In genomic region chr1:138963161-138963867, GRCm38 (mm10) we compare ENCODE assay signal across 7 mouse cellular contexts. TPM values are rescaled to one million over a fixed set of nuclear protein-coding genes. Genes with fewer than 3 reads are reported as not detected.
DNase-seq lines count a peak whose midpoint lies in the region; ATAC-seq lines count a peak whose summit lies in the region.

Dennd1b (plus strand) TSS chr1:138963435.

- H3K27ac ChIP-seq in limb, embryonic 10.5 days: peak within 1 kb of the TSS; percentile 98
- peak within 1 kb of the TSS; percentile 78 for H3K27ac ChIP-seq in midbrain, embryonic 11.5 days (ENCODE audit: low read depth, low read length)

- no peaks in the 10 kb centered on the region for H3K27me3 ChIP-seq in limb, embryonic 10.5 days (ENCODE audit: low read depth, poor library complexity, severe bottlenecking)
- no peaks in the 10 kb centered on the region for H3K27me3 ChIP-seq in midbrain, embryonic 11.5 days (ENCODE audit: control insufficient read depth, insufficient read depth, low read length)

- peak within 1 kb of the TSS; percentile 87 for H3K4me3 ChIP-seq in limb, embryonic 10.5 days
- peak within 1 kb of the TSS; percentile 90 for H3K4me3 ChIP-seq in midbrain, embryonic 11.5 days (ENCODE audit: low read depth, low read length)

- ATAC-seq in midbrain, embryonic 11.5 days (ENCODE audit: low FRiP score): peak; percentile 84

- H3K36me3 ChIP-seq in limb, embryonic 10.5 days: peaks cover 13% of the 10 kb centered on the region
- no peaks in the 10 kb centered on the region; the same call in 1 of the 2 replicates for H3K36me3 ChIP-seq in midbrain, embryonic 11.5 days (ENCODE audit: control insufficient read depth, insufficient read depth, low read length)

- H3K4me1 ChIP-seq in limb, embryonic 10.5 days: peaks cover 23% of the 10 kb centered on the region
- peaks cover 4% of the 10 kb centered on the region; the same call in 1 of the 2 replicates for H3K4me1 ChIP-seq in midbrain, embryonic 11.5 days (ENCODE audit: control insufficient read depth, insufficient read depth, low read length)

- DNase-seq in adrenal gland, adult 8-10 months: peak; percentile 49
- peak; percentile 71 for DNase-seq in embryo, embryonic 9.5 days (ENCODE audit: extremely low spot score)
- DNase-seq in heart, adult 11 months: peak; percentile 98
- peak; percentile 81 for DNase-seq in kidney, adult 11 months
- peak; percentile 79 for DNase-seq in limb, embryonic 10.5 days (ENCODE audit: low spot score)
- peak; percentile 95 for DNase-seq in midbrain, embryonic 11.5 days (ENCODE audit: low spot score, missing footprints)
- peak; percentile 31 for DNase-seq in skeletal muscle tissue, adult 2 months (ENCODE audit: low read depth, low spot score)

- H3K9me3 ChIP-seq in limb, embryonic 10.5 days (replicated peaks): no peaks in the 10 kb centered on the region
- no peaks in the 10 kb centered on the region for H3K9me3 ChIP-seq in midbrain, embryonic 11.5 days (ENCODE audit: control insufficient read depth, low read length)

- peak within 1 kb of the TSS; percentile 95 for H3K9ac ChIP-seq in midbrain, embryonic 11.5 days (ENCODE audit: low read length)

- peak within 1 kb of the TSS; percentile 77 for H3K4me2 ChIP-seq in midbrain, embryonic 11.5 days

- WGBS in limb, embryonic 10.5 days: 1% methylated on average over 68 of the region's 69 CpGs
- WGBS in midbrain, embryonic 11.5 days: 2% methylated on average over 29 of the region's 69 CpGs

RNA-seq across cellular contexts. Expression of gene Dennd1b, which starts in this region (rescaled TPM):
- 10 to 100 TPM; 26.2 to 36.5 (median 28.1) TPM for total RNA-seq in adrenal gland, adult 8-10 months (2022)
- 10.7 and 11.1 TPM in 2 replicates for polyA plus RNA-seq in limb, embryonic 10.5 days (2016; fragmentation: Nextera tagmentation; extraction: Ambion mirVana)
- polyA plus RNA-seq in midbrain, embryonic 11.5 days (2014; fragmentation: Nextera tagmentation; extraction: Ambion mirVana): 12.2 and 13.3 TPM in 2 replicates

Comparison
In these comparisons a context has a peak if more than half of its experiments do, and no peak if none do; other contexts are left out.
1. Peak in every context shown above with its lines: DNase-seq, ATAC-seq, H3K4me3 ChIP-seq and H3K27ac ChIP-seq.
2. DNase-seq: peak in every context shown above with its lines; median percentile 98 in heart, adult 11 months; 95 in midbrain, embryonic 11.5 days; 81 in kidney, adult 11 months; 79 in limb, embryonic 10.5 days; 71 in embryo, embryonic 9.5 days; 49 in adrenal gland, adult 8-10 months; 31 in skeletal muscle tissue, adult 2 months.